In genomic region chr2:120008672-120009071, GRCm38 (mm10) we compare ENCODE assay signal across 15 mouse cellular contexts. TPM values are rescaled to one million over a fixed set of nuclear protein-coding genes. Genes with fewer than 3 reads are reported as not detected.
A peak's percentile ranks its signal among the peaks of the same experiment; 100 is the strongest.
DNase-seq lines count a peak whose midpoint lies in the region; ATAC-seq and TF ChIP-seq lines count a peak whose summit lies in the region.
"Had no signal": no experiment of that assay in that cellular context is flagged by ENCODE, and none has a peak within 500 bp of the region (broad histone marks: within the 10 kb centered on the region; RNA-seq: fewer than 3 reads in every experiment).

No protein-coding gene starts in this region.

- H3K4me2 ChIP-seq in intestine, postnatal 0 days (replicated peaks; ENCODE audit: low read depth): no peak overlapping the region
- no peak overlapping the region for H3K4me2 ChIP-seq in intestine, embryonic 16.5 days (ENCODE audit: low read depth, low read length)
- H3K4me2 ChIP-seq: embryonic facial prominence, embryonic 13.5 days; forebrain, embryonic 15.5 days; hindbrain, embryonic 14.5 days had no signal

- H3K4me1 ChIP-seq in intestine, postnatal 0 days (replicated peaks; ENCODE audit: control insufficient read depth, insufficient read depth, low read length): no peaks in the 10 kb centered on the region
- no peaks in the 10 kb centered on the region for H3K4me1 ChIP-seq in intestine, embryonic 16.5 days (ENCODE audit: control insufficient read depth, insufficient read depth, low read length)
- peaks cover 10% of the 10 kb centered on the region for H3K4me1 ChIP-seq in brown adipose tissue, adult 24 weeks (ENCODE audit: control insufficient read depth, insufficient read depth, insufficient read length, low read length)
- H3K4me1 ChIP-seq: embryonic facial prominence, embryonic 13.5 days; forebrain, embryonic 15.5 days had no signal

- 0 out of 2 replicates have a peak, but pooled peaks have one; percentile 5 for TF ChIP-seq CTCF in intestine, postnatal 0 days (IDR thresholded peaks at IDR 0.05; ENCODE audit: low read depth)

- no peak overlapping the region for H3K4me3 ChIP-seq in intestine, postnatal 0 days (ENCODE audit: low read depth, low read length)
- no peak overlapping the region for H3K4me3 ChIP-seq in intestine, embryonic 16.5 days (ENCODE audit: low read length)
- H3K4me3 ChIP-seq in brown adipose tissue, adult 24 weeks (ENCODE audit: insufficient read depth, low read depth, low read length): no peak overlapping the region
- H3K4me3 ChIP-seq: embryonic facial prominence, embryonic 13.5 days; forebrain, embryonic 15.5 days; megakaryocyte, embryonic 14.5 days had no signal

- H3K27ac ChIP-seq in intestine, postnatal 0 days (ENCODE audit: low read depth, low read length): no peak overlapping the region
- H3K27ac ChIP-seq in intestine, embryonic 16.5 days (ENCODE audit: low read length): no peak overlapping the region
- 0 out of 2 replicates have a peak overlapping the region, but pooled peaks have one; percentile 22 for H3K27ac ChIP-seq in brown adipose tissue, adult 24 weeks (replicated peaks; ENCODE audit: low read depth, low read length)
- H3K27ac ChIP-seq: embryonic facial prominence, embryonic 13.5 days; forebrain, embryonic 15.5 days; hindbrain, embryonic 14.5 days had no signal

- H3K9me3 ChIP-seq in intestine, postnatal 0 days (ENCODE audit: control insufficient read depth): no peaks in the 10 kb centered on the region
- no peaks in the 10 kb centered on the region for H3K9me3 ChIP-seq in intestine, embryonic 16.5 days (ENCODE audit: control insufficient read depth, low read length)
- H3K9me3 ChIP-seq: embryonic facial prominence, embryonic 13.5 days; forebrain, embryonic 15.5 days; megakaryocyte, embryonic 14.5 days had no signal

- no peak overlapping the region for H3K9ac ChIP-seq in intestine, postnatal 0 days (ENCODE audit: low read depth, low read length)
- H3K9ac ChIP-seq in intestine, embryonic 16.5 days (ENCODE audit: low read depth, low read length): no peak overlapping the region
- H3K9ac ChIP-seq: embryonic facial prominence, embryonic 13.5 days; forebrain, embryonic 15.5 days; hindbrain, embryonic 14.5 days had no signal

- no peaks in the 10 kb centered on the region for H3K27me3 ChIP-seq in intestine, postnatal 0 days (replicated peaks; ENCODE audit: control insufficient read depth, insufficient read depth, low read length)
- H3K27me3 ChIP-seq in intestine, embryonic 16.5 days (replicated peaks; ENCODE audit: control insufficient read depth, insufficient read depth, low read length): no peaks in the 10 kb centered on the region
- H3K27me3 ChIP-seq: embryonic facial prominence, embryonic 13.5 days; forebrain, embryonic 15.5 days had no signal

- WGBS in intestine, postnatal 0 days: 55% methylated on average over 4 of the region's 4 CpGs
- 62% methylated on average over 4 of the region's 4 CpGs for WGBS in intestine, embryonic 16.5 days

- peak; percentile 21 for DNase-seq in lung, postnatal 14 days
- no peak for DNase-seq in thymus, postnatal 4 days
- no peak for DNase-seq in frontal cortex, postnatal 14 days (ENCODE audit: low spot score in 2 of 2)
- DNase-seq: adrenal gland, postnatal 14 days; cerebellum, adult 8-10 months; gastrocnemius, postnatal 36 days; left cerebral cortex, postnatal 4 days had no signal

- no peak for ATAC-seq in intestine, postnatal 0 days
- ATAC-seq in intestine, embryonic 16.5 days: no peak
- peak; percentile 77 to 84 for ATAC-seq in hematopoietic stem cell, adult 5-6 weeks (replicated peaks in 1 of 2; ENCODE audit: insufficient read depth in 1 of 2, low FRiP score in 2 of 2, low TSS enrichment in 1 of 2, low read depth in 1 of 2, poor library complexity in 2 of 2, severe bottlenecking in 2 of 2)
- ATAC-seq: forebrain, embryonic 15.5 days had no signal

- peaks cover 14% of the 10 kb centered on the region; the same call in 1 of the 2 replicates for H3K36me3 ChIP-seq in intestine, postnatal 0 days (ENCODE audit: control insufficient read depth, insufficient read depth)
- H3K36me3 ChIP-seq in intestine, embryonic 16.5 days (ENCODE audit: control insufficient read depth, insufficient read depth, low read length): no peaks in the 10 kb centered on the region

RNA-seq across cellular contexts. Expression of gene Jmjd7, which starts 18.6 kb away (rescaled TPM):
- 8.9 and 9.1 TPM in 2 replicates for polyA plus RNA-seq in intestine, postnatal 0 days (2015; fragmentation: Nextera tagmentation; extraction: Ambion mirVana)
- polyA plus RNA-seq in intestine, embryonic 16.5 days (2015; fragmentation: Nextera tagmentation; extraction: Ambion mirVana): 16.1 and 17.4 TPM in 2 replicates
- polyA plus RNA-seq in brown adipose tissue, adult 24 weeks (2012; ENCODE audit: insufficient read depth, insufficient read length, missing spikeins): 4.8 and 9.3 TPM in 2 replicates
- total RNA-seq in hematopoietic stem cell, adult 5-6 weeks (2017): 6.1 and 7.9 TPM in 2 replicates

RNA-seq across cellular contexts. Expression of gene Gm28042, which starts 18.6 kb away (rescaled TPM):
- polyA plus RNA-seq in intestine, postnatal 0 days (2015; fragmentation: Nextera tagmentation; extraction: Ambion mirVana): 1.3 TPM in 2 replicates
- 2.4 and 3.8 TPM in 2 replicates for polyA plus RNA-seq in intestine, embryonic 16.5 days (2015; fragmentation: Nextera tagmentation; extraction: Ambion mirVana)
- polyA plus RNA-seq in brown adipose tissue, adult 24 weeks (2012; ENCODE audit: insufficient read depth, insufficient read length, missing spikeins): 0.54 TPM in 1 of 2 replicates, not detected in the other
- 0.15 and 1.4 TPM in 2 replicates for total RNA-seq in hematopoietic stem cell, adult 5-6 weeks (2017)

RNA-seq across cellular contexts. Expression of gene Pla2g4b, which starts 24.5 kb away (rescaled TPM):
- 0.81 and 0.99 TPM in 2 replicates for polyA plus RNA-seq in intestine, postnatal 0 days (2015; fragmentation: Nextera tagmentation; extraction: Ambion mirVana)
- polyA plus RNA-seq in intestine, embryonic 16.5 days (2015; fragmentation: Nextera tagmentation; extraction: Ambion mirVana): 0.49 and 0.94 TPM in 2 replicates
- polyA plus RNA-seq in brown adipose tissue, adult 24 weeks (2012; ENCODE audit: insufficient read depth, insufficient read length, missing spikeins): 0.88 TPM in 1 of 2 replicates, not detected in the other
- 0.38 and 3.4 TPM in 2 replicates for total RNA-seq in hematopoietic stem cell, adult 5-6 weeks (2017)

RNA-seq across cellular contexts. Expression of gene Mapkbp1, which starts 36.2 kb away (rescaled TPM):
- 1.5 and 1.6 TPM in 2 replicates for polyA plus RNA-seq in intestine, postnatal 0 days (2015; fragmentation: Nextera tagmentation; extraction: Ambion mirVana)
- 2.0 and 2.4 TPM in 2 replicates for polyA plus RNA-seq in intestine, embryonic 16.5 days (2015; fragmentation: Nextera tagmentation; extraction: Ambion mirVana)
- polyA plus RNA-seq in brown adipose tissue, adult 24 weeks (2012; ENCODE audit: insufficient read depth, insufficient read length, missing spikeins): 2.2 and 3.0 TPM in 2 replicates
- total RNA-seq in hematopoietic stem cell, adult 5-6 weeks (2017): 7.7 and 11.1 TPM in 2 replicates

Comparison
In these comparisons a context has a peak if more than half of its experiments do, and no peak if none do; other contexts are left out.
1. ATAC-seq: peak in hematopoietic stem cell, adult 5-6 weeks (2 of 2); none in intestine, postnatal 0 days (single experiment) and intestine, embryonic 16.5 days (single experiment).